ENCODE assay signal across 19 mouse cellular contexts in genomic region chr9:95161699-95162098, GRCm38 (mm10).
DNase-seq lines count a peak whose midpoint lies in the region; ATAC-seq and TF ChIP-seq lines count a peak whose summit lies in the region.
"Had no signal": no experiment of that assay in that cellular context is flagged by ENCODE, and none has a peak within 500 bp of the region (broad histone marks: within the 10 kb centered on the region; RNA-seq: fewer than 3 reads in every experiment).

No protein-coding gene starts in this region.

- no peak overlapping the region for H3K4me3 ChIP-seq in hindbrain, embryonic 13.5 days
- no peak overlapping the region for H3K4me3 ChIP-seq in hindbrain, embryonic 12.5 days
- H3K4me3 ChIP-seq in midbrain, embryonic 14.5 days (replicated peaks; ENCODE audit: low read depth, low read length): no peak overlapping the region
- no peak overlapping the region for H3K4me3 ChIP-seq in midbrain, postnatal 0 days (ENCODE audit: low read depth, low read length)
- H3K4me3 ChIP-seq: forebrain, embryonic 12.5 days; heart, adult 2 months had no signal

- 0 out of 2 replicates have a peak, but pooled peaks have one; percentile 52 for ATAC-seq in hindbrain, embryonic 13.5 days (ENCODE audit: low FRiP score)
- ATAC-seq in hindbrain, embryonic 12.5 days (ENCODE audit: low FRiP score): no peak
- ATAC-seq in midbrain, embryonic 14.5 days (ENCODE audit: low FRiP score, low TSS enrichment): peak; percentile 50; the same call in 1 of the 2 replicates
- ATAC-seq in midbrain, postnatal 0 days (ENCODE audit: low FRiP score): no peak
- ATAC-seq in erythroblast, adult 5-6 weeks (replicated peaks; ENCODE audit: low FRiP score, poor library complexity, severe bottlenecking): no peak
- ATAC-seq: CD4-positive, CD25-positive, alpha-beta regulatory T cell, adult 4 months; intestine, embryonic 16.5 days had no signal

- DNase-seq in midbrain, embryonic 14.5 days: peak; percentile 57
- no peak for DNase-seq in midbrain, postnatal 0 days (ENCODE audit: low spot score)
- DNase-seq in forelimb bud, embryonic 11.5 days (ENCODE audit: low read depth, low spot score): peak; percentile 7
- peak; percentile 45 for DNase-seq in retina, embryonic 14.5 days (ENCODE audit: low spot score)
- no peak for DNase-seq in ovary, postnatal 36 days (ENCODE audit: low spot score)
- DNase-seq: adrenal gland, adult 8-10 months; adrenal gland, postnatal 25 days; cerebellum, adult 18-20 months; forebrain, postnatal 0 days; gastrocnemius, postnatal 25 days; heart, adult 2 months had no signal

- H3K36me3 ChIP-seq in hindbrain, embryonic 13.5 days: no peaks in the 10 kb centered on the region
- no peaks in the 10 kb centered on the region for H3K36me3 ChIP-seq in hindbrain, embryonic 12.5 days
- H3K36me3 ChIP-seq in midbrain, embryonic 14.5 days (ENCODE audit: control insufficient read depth, insufficient read depth, low read length): no peaks in the 10 kb centered on the region
- no peaks in the 10 kb centered on the region for H3K36me3 ChIP-seq in midbrain, postnatal 0 days (ENCODE audit: insufficient read depth, low read length)
- H3K36me3 ChIP-seq: forebrain, embryonic 12.5 days had no signal

- H3K4me2 ChIP-seq in hindbrain, embryonic 13.5 days: no peak overlapping the region
- no peak overlapping the region for H3K4me2 ChIP-seq in hindbrain, embryonic 12.5 days (replicated peaks)
- no peak overlapping the region for H3K4me2 ChIP-seq in midbrain, embryonic 14.5 days (ENCODE audit: low read length)
- no peak overlapping the region for H3K4me2 ChIP-seq in midbrain, postnatal 0 days (ENCODE audit: low read depth, low read length, poor library complexity, severe bottlenecking)
- H3K4me2 ChIP-seq: forebrain, embryonic 12.5 days; heart, embryonic 11.5 days; hindbrain, embryonic 14.5 days had no signal

- 74% methylated on average over 2 of the region's 2 CpGs for WGBS in hindbrain, embryonic 13.5 days
- WGBS in hindbrain, embryonic 12.5 days: 67% methylated on average over 2 of the region's 2 CpGs
- 65% methylated on average over 2 of the region's 2 CpGs for WGBS in midbrain, embryonic 14.5 days
- WGBS in midbrain, postnatal 0 days: 65% methylated on average over 2 of the region's 2 CpGs

- no peaks in the 10 kb centered on the region for H3K4me1 ChIP-seq in hindbrain, embryonic 13.5 days (replicated peaks)
- H3K4me1 ChIP-seq in hindbrain, embryonic 12.5 days: no peaks in the 10 kb centered on the region
- H3K4me1 ChIP-seq in midbrain, embryonic 14.5 days (ENCODE audit: control insufficient read depth, insufficient read depth, low read length): no peaks in the 10 kb centered on the region
- H3K4me1 ChIP-seq in midbrain, postnatal 0 days (ENCODE audit: insufficient read depth, low read length): no peaks in the 10 kb centered on the region

- H3K9me3 ChIP-seq in hindbrain, embryonic 13.5 days: no peaks in the 10 kb centered on the region
- H3K9me3 ChIP-seq in hindbrain, embryonic 12.5 days (replicated peaks): no peaks in the 10 kb centered on the region
- H3K9me3 ChIP-seq in midbrain, embryonic 14.5 days (ENCODE audit: control insufficient read depth, low read length): no peaks in the 10 kb centered on the region
- H3K9me3 ChIP-seq in midbrain, postnatal 0 days (ENCODE audit: low read length): no peaks in the 10 kb centered on the region
- H3K9me3 ChIP-seq: forebrain, embryonic 12.5 days had no signal

- no peaks in the 10 kb centered on the region for H3K27me3 ChIP-seq in hindbrain, embryonic 13.5 days
- H3K27me3 ChIP-seq in hindbrain, embryonic 12.5 days: no peaks in the 10 kb centered on the region
- no peaks in the 10 kb centered on the region for H3K27me3 ChIP-seq in midbrain, embryonic 14.5 days (ENCODE audit: control insufficient read depth, insufficient read depth, low read length)
- no peaks in the 10 kb centered on the region for H3K27me3 ChIP-seq in midbrain, postnatal 0 days (ENCODE audit: insufficient read depth, low read length)
- H3K27me3 ChIP-seq: forebrain, embryonic 12.5 days had no signal

- H3K27ac ChIP-seq in hindbrain, embryonic 13.5 days: no peak overlapping the region
- no peak overlapping the region for H3K27ac ChIP-seq in hindbrain, embryonic 12.5 days
- H3K27ac ChIP-seq in midbrain, embryonic 14.5 days (replicated peaks; ENCODE audit: low read depth, low read length): no peak overlapping the region
- H3K27ac ChIP-seq in midbrain, postnatal 0 days (ENCODE audit: low read depth, low read length): no peak overlapping the region
- H3K27ac ChIP-seq: forebrain, embryonic 12.5 days; heart, adult 2 months; hindbrain, embryonic 14.5 days had no signal

- no peak overlapping the region for H3K9ac ChIP-seq in hindbrain, embryonic 13.5 days
- no peak overlapping the region for H3K9ac ChIP-seq in hindbrain, embryonic 12.5 days
- no peak overlapping the region for H3K9ac ChIP-seq in midbrain, embryonic 14.5 days (replicated peaks; ENCODE audit: low read length)
- no peak overlapping the region for H3K9ac ChIP-seq in midbrain, postnatal 0 days (replicated peaks; ENCODE audit: low read length, poor library complexity, severe bottlenecking)
- H3K9ac ChIP-seq: forebrain, embryonic 12.5 days; forebrain, postnatal 0 days; hindbrain, embryonic 14.5 days had no signal

- no peak for TF ChIP-seq CTCF in midbrain, postnatal 0 days (IDR thresholded peaks at IDR 0.05)

Comparison
In these comparisons a context has a peak if more than half of its experiments do, and no peak if none do; other contexts are left out.
1. ATAC-seq: peak in hindbrain, embryonic 13.5 days (single experiment) and midbrain, embryonic 14.5 days (single experiment); none in hindbrain, embryonic 12.5 days (single experiment), midbrain, postnatal 0 days (single experiment) and erythroblast, adult 5-6 weeks (single experiment).
2. DNase-seq: peak in midbrain, embryonic 14.5 days (single experiment), forelimb bud, embryonic 11.5 days (single experiment) and retina, embryonic 14.5 days (single experiment); none in midbrain, postnatal 0 days (single experiment) and ovary, postnatal 36 days (single experiment).